Mouse (Mus musculus): ENCODE measurements around the gene 4930402H24Rik.

Gene 4930402H24Rik

DNA sequence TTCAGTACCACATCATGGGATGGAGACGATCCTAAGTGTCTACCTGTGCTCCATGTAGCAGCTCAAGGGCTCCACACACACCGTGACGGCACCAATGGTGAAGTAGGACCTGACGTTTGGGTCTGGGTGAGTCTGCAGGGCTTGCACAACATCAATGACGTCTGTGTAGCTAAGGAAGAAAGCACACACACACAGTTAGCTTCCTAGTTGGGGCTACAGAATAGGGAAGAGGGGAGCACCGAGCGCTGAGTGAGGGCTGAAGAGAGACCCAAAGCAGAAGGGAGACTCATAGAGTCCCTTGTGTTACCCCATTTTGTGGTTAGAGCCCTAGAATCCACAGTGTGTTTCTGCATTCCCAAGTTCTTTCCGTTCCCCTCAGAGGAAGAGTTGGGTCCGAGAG lies 175.5 kb downstream of the 4930402H24Rik start:
- no peak for DNase-seq (ENCODE audit: low spot score)

- DNase-seq (ENCODE audit: low spot score), result peak; percentile 8
These were observed 177.2 kb downstream of the 4930402H24Rik start for GRCm38 (mm10) chr2:130728906-130729585.

DNA sequence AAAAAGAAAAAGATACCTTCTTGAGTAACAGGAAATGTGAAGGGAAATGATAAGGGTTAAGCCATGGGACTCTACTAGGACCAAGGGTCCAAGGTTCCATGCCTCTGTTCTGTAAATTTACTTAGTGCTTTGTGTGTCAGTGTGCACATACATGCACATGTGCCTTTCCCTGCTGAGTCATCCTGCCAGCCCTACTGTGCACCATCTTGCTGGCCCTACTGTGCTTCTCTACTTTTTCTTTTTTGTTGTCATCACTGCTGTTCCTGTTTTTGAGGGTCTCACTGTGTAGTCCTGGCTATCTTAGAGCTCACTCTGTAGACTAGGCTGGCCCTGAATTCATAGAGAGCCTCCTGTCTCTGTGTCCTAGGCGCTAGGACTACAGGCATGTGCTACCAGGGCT lies 178.5 kb downstream of the 4930402H24Rik start:
- no peak for DNase-seq (ENCODE audit: low spot score)

- DNase-seq (ENCODE audit: low spot score), result no peak
These were observed 181.8 kb downstream of the 4930402H24Rik start for GRCm38 (mm10) chr2:130724369-130724768.

DNA sequence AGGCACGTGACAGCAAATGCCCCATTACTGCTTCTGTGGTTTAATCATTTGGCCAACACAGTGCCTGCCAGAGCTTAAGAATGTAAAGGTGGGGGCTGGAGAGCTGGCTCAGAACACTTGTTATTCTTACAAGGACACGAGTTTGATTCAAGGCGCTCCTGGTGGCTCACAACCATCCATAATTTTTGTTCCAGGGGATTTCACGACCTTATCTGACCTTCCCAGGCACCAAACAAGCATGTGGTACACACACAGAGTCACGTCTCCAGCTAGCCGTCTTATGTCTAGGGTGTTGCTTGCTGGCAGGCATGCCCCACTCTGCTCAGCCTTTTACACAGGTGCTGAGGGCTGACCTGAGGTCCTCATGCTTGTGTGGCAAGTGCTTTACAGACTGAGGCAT lies 188.3 kb downstream of the 4930402H24Rik start:
- no peak for DNase-seq (ENCODE audit: low spot score)

GRCm38 (mm10) chr2:130707057-130707456 lies 199.1 kb downstream of the 4930402H24Rik start:
- no peak for DNase-seq (ENCODE audit: low spot score)

GRCm38 (mm10) chr2:130706602-130707001 lies 199.6 kb downstream of the 4930402H24Rik start:
- no peak for DNase-seq (ENCODE audit: low spot score)

- no peak for DNase-seq (ENCODE audit: low spot score)
These were observed 201.0 kb downstream of the 4930402H24Rik start for GRCm38 (mm10) chr2:130705178-130705577.

DNA sequence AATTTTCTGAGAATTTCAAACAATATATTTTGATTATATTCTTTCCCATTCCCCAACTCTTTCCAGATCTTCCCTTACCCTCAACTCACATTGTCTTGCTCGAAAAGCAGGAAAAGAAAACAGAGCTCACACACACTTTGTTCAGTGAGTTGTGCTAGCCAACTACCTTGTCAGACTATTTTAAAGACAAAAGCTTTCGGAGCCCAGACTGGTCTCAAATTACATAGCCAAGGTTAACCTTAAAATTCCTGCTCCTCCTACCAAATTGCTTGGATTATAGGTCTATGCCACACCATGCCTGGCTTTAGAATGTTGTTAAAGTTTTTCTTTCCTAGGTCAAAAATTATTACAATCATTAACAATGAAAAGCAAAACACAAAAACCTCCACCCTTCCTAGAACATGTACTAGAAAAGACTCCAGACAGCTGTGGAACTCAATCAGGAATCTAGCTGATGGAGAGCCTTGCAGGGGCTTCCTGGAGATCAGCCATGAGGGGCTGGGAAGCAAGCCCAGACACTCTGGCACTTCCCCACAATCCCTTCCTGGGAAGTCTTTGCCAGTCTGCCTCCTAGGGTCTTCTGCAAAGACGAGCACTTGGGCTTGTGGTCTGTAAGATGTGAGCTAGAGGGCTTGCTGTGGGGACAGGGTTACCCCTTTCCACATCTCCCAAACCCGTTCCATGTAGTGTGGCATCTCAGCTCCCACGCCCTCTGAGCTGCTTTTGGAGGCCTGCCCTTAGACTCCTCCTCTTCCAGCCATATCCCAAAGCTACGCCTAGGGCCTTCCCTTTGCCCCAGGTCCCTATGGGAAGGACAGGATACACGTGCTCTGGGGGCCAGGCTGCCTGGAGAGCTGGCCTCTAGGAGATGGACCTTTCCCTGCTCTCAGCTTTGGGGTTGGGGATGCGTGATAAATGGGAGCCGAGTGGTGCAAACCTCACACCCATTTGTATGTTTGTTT lies 201.9 kb downstream of the 4930402H24Rik start:
- no peak for DNase-seq (ENCODE audit: low spot score)

- DNase-seq (ENCODE audit: low spot score), result peak; percentile 37
These were observed 208.4 kb downstream of the 4930402H24Rik start for GRCm38 (mm10) chr2:130697821-130698266.

DNA sequence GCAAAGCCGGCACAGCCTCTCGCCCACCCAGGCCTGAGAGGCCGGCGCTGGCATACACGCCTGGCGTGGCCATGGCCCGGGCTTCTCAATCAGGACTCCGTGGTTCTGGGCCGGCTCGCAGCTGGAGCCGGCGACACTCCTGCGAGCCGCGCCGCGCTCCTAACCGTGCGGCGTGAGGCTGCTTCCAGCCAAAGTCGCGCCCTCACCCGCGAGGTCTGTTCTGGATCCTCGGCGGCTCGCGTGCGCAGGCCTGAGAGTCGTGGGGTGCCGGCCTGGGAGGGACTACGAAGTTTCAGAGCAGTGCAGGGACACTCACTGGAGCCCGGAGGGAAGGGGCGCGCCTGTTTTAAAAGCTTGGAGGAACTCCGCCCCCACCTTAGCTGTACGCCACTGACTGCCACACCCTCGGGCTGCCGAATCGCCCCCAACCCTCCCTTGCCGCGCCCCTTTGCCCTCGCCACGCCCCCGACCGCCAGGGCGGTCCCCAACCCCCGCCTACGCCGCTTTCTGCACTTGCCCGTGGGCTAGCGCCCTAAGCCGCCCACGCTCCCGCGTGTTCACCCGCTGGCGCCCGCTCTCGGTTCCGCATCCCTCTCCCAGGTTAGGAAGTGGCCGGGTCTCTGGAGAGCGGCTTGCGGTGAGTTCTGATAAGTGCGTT lies 208.9 kb downstream of the 4930402H24Rik start, which contains the start of gene Slc4a11:
Slc4a11 (minus strand) TSS at position 367 of the 658 bp plus-strand sequence.
- peak; percentile 67 for DNase-seq (ENCODE audit: low spot score)

DNA sequence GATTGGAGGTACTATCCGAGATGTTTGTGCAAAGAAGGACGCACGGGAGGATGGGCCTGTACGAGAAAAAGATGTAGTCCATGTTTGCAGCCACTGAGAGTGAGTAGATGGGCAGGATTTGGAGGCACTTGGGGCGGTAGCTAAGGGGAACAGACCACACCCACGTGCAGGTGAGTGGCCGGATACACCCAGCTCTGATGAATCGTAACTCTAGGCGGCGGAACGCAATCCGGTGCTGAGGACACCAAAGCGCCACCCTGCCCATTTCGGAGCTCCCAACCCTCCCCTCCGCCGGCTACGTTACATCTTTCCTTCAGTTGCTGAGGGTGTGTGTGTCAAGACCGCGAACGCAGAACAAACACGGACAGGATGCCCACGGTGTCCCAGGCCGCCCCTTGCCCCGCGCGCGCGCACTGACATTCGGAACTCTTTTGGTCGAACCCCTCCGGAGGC lies 209.5 kb downstream of the 4930402H24Rik start:
- peak; percentile 32 for DNase-seq (ENCODE audit: low spot score)

DNA sequence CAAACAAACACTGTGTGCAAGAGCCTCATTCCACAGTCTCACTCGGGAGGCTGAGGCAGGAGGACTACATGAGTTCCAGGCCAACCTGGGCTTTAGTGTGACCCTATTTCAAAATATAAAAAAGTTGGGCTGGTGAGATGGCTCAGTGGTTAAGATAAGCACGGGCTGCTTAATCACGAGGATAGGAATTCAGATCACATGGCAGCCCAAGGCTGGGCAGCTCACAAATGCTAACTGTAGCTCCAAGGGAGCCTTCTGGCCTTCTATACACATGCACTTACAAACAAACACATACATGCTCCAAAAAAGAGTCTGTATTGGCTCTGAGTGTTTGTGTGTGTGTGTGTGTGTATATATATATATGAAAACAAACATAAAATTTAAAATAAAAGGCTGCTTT lies 212.6 kb downstream of the 4930402H24Rik start:
- no peak for DNase-seq (ENCODE audit: low spot score)

DNA sequence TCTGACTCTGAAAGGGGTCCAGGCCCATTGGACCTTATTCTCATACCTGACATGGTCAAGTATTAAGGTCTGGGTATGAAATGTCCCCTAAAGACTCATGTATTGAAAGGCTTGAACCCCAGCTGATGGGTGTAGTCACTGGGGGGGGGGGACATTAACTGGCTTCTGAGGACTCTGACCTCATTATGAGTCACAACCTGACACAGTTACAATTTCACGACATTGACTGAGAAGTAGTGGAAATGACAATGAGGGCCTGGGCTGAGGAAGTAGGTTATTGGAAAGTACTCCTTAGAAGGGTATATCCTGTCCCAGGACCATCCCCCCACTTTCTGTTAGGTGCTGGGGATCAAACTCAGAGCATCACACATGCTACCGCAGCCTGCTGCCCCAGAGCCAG lies 217.2 kb downstream of the 4930402H24Rik start:
- no peak for DNase-seq (ENCODE audit: low spot score)

DNA sequence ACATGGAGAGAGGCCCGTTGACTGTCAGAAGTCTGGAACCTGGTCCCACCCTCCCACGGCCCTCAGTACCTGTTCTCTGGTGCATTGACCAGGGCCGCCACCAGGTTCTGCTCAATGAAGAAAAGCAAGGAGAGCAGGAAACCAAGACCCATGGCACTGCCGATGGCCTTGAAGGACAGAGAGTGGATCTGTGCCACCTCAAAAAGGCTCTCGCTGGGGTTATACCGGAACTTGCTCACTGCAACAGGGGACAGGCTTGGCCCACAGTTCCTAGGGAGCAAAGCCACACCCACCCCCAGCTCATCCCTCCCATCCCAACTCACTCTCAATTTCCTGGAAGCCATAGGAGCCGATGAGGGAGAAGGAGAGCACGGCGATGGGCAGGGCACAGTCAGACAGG lies 220.8 kb downstream of the 4930402H24Rik start:
- no peak for DNase-seq (ENCODE audit: low spot score)

GRCm38 (mm10) chr2:130681531-130681930 lies 224.7 kb downstream of the 4930402H24Rik start:
- DNase-seq (ENCODE audit: low spot score), result no peak

DNA sequence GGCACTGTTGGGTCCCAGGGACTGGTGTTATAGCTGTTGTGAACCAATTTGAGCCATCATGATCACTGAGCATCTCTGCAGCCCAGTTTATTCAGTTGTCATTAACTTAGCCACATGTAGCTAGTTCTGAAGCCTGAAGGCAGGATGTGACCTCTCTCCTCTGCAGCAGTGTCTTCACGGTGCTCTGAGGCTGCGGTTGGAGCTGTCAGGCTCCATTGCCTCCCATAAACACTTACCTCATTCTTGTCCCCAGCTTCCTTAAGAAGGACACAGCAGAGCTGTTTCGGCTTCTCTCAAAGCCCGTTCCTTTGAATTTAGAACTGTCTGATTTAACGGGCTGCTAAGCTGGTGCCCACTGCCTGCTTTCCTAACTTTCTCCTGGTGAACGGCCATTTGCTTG lies 226.3 kb downstream of the 4930402H24Rik start:
- DNase-seq (ENCODE audit: low spot score), result no peak

DNA sequence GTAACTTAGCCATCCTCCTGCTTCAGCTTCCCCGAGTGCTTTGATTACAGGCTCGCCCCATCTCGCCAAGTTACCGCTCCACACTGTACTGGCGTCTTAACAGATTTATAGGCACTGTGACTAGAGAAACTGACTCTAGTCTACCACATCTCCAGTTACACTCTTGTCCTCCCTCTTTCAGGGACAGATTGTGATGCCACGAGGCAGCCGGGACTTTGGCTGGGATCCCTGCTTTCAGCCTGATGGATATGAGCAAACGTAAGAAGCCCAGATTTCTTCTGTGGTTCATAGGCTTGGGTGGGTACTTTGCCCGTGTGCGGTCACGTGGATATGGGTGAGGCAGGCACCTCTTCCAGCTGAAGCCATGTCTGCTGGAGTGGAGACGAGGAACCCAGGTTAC lies 227.1 kb downstream of the 4930402H24Rik start:
- DNase-seq (ENCODE audit: low spot score), result no peak

GRCm38 (mm10) chr2:130677211-130677610 lies 229.0 kb downstream of the 4930402H24Rik start:
- no peak for DNase-seq (ENCODE audit: low spot score)

GRCm38 (mm10) chr2:130667559-130667958 lies 238.6 kb downstream of the 4930402H24Rik start, which contains the start of gene Itpa:
Itpa (plus strand) TSS chr2:130667610.
- DNase-seq (ENCODE audit: low spot score), result peak; percentile 86

DNA sequence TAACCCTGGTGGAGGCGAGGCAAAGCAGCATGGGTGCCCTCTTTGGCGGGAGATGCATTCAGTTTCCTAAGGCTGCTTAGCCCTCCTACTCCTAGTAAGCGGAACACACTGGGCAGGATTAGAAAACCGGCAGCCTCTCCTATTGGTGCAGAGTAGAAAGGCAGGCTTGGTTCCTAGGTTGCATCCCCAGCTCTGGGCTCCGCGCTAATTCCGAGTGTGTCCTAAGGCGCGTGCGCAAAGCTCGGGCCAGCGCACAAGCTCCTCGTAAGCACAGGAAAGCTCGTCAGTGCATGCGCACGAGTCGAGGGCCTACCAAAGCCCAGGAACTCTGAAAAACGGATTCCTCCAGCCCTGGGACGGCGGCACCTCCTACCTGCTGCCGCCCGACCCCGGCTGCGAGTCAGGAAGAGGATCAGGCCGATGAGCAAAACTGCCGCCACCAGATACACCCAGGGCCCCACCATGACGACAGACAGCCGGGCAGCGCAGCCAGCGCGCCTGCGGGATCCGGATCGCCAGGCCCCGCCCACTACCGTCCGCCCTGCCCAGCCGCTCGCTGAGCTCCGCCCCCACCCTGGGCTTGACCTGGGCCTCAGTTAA lies 242.0 kb downstream of the 4930402H24Rik start, which contains the start of gene Ddrgk1:
Ddrgk1 (minus strand) TSS at position 558 of the 600 bp plus-strand sequence.
- DNase-seq (ENCODE audit: low spot score), result peak; percentile 95

- no peak for DNase-seq (ENCODE audit: low spot score)
These were observed 242.9 kb downstream of the 4930402H24Rik start for GRCm38 (mm10) chr2:130663342-130663741.
